Mouse (Mus musculus) spleen, adult 18-20 months (tissue): Measurements from ENCODE around the gene Nr2c2ap.
A peak's percentile ranks its signal among the peaks of the same experiment; 100 is the strongest.

Experiments
- DNase-seq, 2 experiments: peaks; one replicate each; pipeline ENCODE4 v3.0.0; 2022; ENCODE audit warnings: mixed read lengths in 2 of 2

Nr2c2ap gene

GRCm38 (mm10) chr8:70120667-70121066 is 10.5 kb upstream of the Nr2c2ap start, which contains the start of gene Ncan:
Gene Ncan (minus strand): TSS chr8:70120873.
- peak in 1 of 2 experiments; percentile 27 for DNase-seq

- no peak for DNase-seq
Observed at GRCm38 (mm10) chr8:70122863-70123262, 8.3 kb upstream of the Nr2c2ap start.

- DNase-seq: no peak
Observed at GRCm38 (mm10) chr8:70124992-70125391, 6.1 kb upstream of the Nr2c2ap start.

GRCm38 (mm10) chr8:70128435-70128834 is 2.7 kb upstream of the Nr2c2ap start:
- no peak for DNase-seq

GRCm38 (mm10) chr8:70129309-70129952 is 1.7 kb upstream of the Nr2c2ap start:
- no peak for DNase-seq

GRCm38 (mm10) chr8:70130066-70130465 is 1.1 kb upstream of the Nr2c2ap start:
- no peak for DNase-seq

GRCm38 (mm10) chr8:70134086-70134485 is 3.0 kb downstream of the Nr2c2ap start:
- DNase-seq: no peak

GRCm38 (mm10) chr8:70134931-70135330 is 3.8 kb downstream of the Nr2c2ap start:
- DNase-seq: no peak

- DNase-seq: no peak
Observed at GRCm38 (mm10) chr8:70136591-70136990, 5.5 kb downstream of the Nr2c2ap start.

- DNase-seq: no peak
Observed at GRCm38 (mm10) chr8:70137890-70138289, 6.8 kb downstream of the Nr2c2ap start.

GRCm38 (mm10) chr8:70139026-70139857 is 8.1 kb downstream of the Nr2c2ap start, which contains the start of the genes Rfxank, Borcs8 and Mef2b:
Gene Rfxank (minus strand): TSS chr8:70139154.
Gene Borcs8 (plus strand): TSS chr8:70139499.
Gene Mef2b (plus strand): TSS chr8:70139711.
- peak; percentile 99 for DNase-seq

- DNase-seq: no peak
Observed at GRCm38 (mm10) chr8:70139981-70140380, 8.8 kb downstream of the Nr2c2ap start.

- no peak for DNase-seq
Observed at GRCm38 (mm10) chr8:70147678-70148607, 16.8 kb downstream of the Nr2c2ap start.

GRCm38 (mm10) chr8:70150158-70150557 is 19.0 kb downstream of the Nr2c2ap start:
- DNase-seq: no peak

GRCm38 (mm10) chr8:70152537-70153257 is 21.6 kb downstream of the Nr2c2ap start:
- DNase-seq: peak; percentile 56 to 68

GRCm38 (mm10) chr8:70157240-70157800 is 26.2 kb downstream of the Nr2c2ap start:
- no peak for DNase-seq

GRCm38 (mm10) chr8:70158069-70158853 is 27.1 kb downstream of the Nr2c2ap start:
- peak; percentile 66 to 84 for DNase-seq

GRCm38 (mm10) chr8:70159211-70159610 is 28.1 kb downstream of the Nr2c2ap start:
- no peak for DNase-seq

GRCm38 (mm10) chr8:70160015-70160414 is 28.9 kb downstream of the Nr2c2ap start:
- peak; percentile 64 to 67 for DNase-seq

GRCm38 (mm10) chr8:70163316-70163715 is 32.2 kb downstream of the Nr2c2ap start:
- no peak for DNase-seq
